Mouse (Mus musculus): ENCODE results near the gene Zfp418.
A peak's percentile ranks its signal among the peaks of the same experiment; 100 is the strongest.
"Not testable (repeated sequence)": the region's sequence is repeated elsewhere in the genome, so short reads cannot be mapped to it uniquely, and the experiment has no call there.

Zfp418 gene

GRCm38 (mm10) chr7:7171227-7172147 lies at the start of gene Zfp418:
Zfp418 (plus strand) TSS chr7:7171330.
- peak; percentile 33 for DNase-seq

GRCm38 (mm10) chr7:7121602-7121980 lies 49.5 kb upstream of the Zfp418 start:
- DNase-seq: no peak

- not testable (repeated sequence) for DNase-seq
These were observed 40.5 kb upstream of the Zfp418 start for GRCm38 (mm10) chr7:7130491-7131124.

- DNase-seq: no peak
These were observed 38.4 kb upstream of the Zfp418 start for GRCm38 (mm10) chr7:7132751-7133150.

- DNase-seq: peak; percentile 61
These were observed 34.7 kb upstream of the Zfp418 start, which contains the start of gene Zfp773 for GRCm38 (mm10) chr7:7136379-7136866. Zfp773 (minus strand) TSS chr7:7136755.

GRCm38 (mm10) chr7:7144215-7144614 lies 26.9 kb upstream of the Zfp418 start:
- DNase-seq: no peak

GRCm38 (mm10) chr7:7145991-7146608 lies 25.0 kb upstream of the Zfp418 start:
- DNase-seq: no peak

- DNase-seq: no peak
These were observed 14.8 kb downstream of the Zfp418 start for GRCm38 (mm10) chr7:7185897-7186296.

GRCm38 (mm10) chr7:7187417-7188190 lies 16.5 kb downstream of the Zfp418 start:
- DNase-seq: no peak

GRCm38 (mm10) chr7:7188191-7188942 lies 17.2 kb downstream of the Zfp418 start:
- DNase-seq: peak; percentile 79

- DNase-seq: not testable (repeated sequence)
These were observed 38.4 kb downstream of the Zfp418 start, which contains the start of gene Zfp772 for GRCm38 (mm10) chr7:7209313-7210151. Zfp772 (minus strand) TSS chr7:7209998.

Measured in right cerebral cortex, postnatal 4 days (tissue).